Mouse (Mus musculus) megakaryocyte, embryonic 14.5 days (primary cell): ENCODE data around the gene Fam167b.

Source experiments
- FLI1 ChIP-seq: IDR thresholded peaks from 2 replicates; pipeline ENCODE4 v1.6.1; 2012; ENCODE audit warnings: low read length, inconsistent platforms, mixed read lengths
- GATA1 ChIP-seq: IDR thresholded peaks from 3 replicates; pipeline ENCODE4 v1.6.1; 2012; ENCODE audit warnings: mixed read lengths, low read length, inconsistent platforms, borderline replicate concordance

GRCm38 (mm10) chr4:129618786-129619691, 40.7 kb upstream of the Fam167b start, which contains the start of gene Iqcc:
- TF ChIP-seq GATA1 (no peak), FLI1 (no peak)
